Mouse (Mus musculus) cortical plate, adult 2 months (tissue): ENCODE measurements around the gene Rubcn.

Source experiments
- CTCF ChIP-seq: fragments of 200-500 bp; IDR thresholded peaks from 2 replicates; pipeline ENCODE4 v1.5.1; 2011; ENCODE audit warnings: mild to moderate bottlenecking, control low read depth, low read length; ENCODE audit not compliant: insufficient read depth; ENCODE audit errors: extremely low read depth
- POLR2A ChIP-seq: fragments of 200-500 bp; IDR thresholded peaks from 2 replicates; pipeline ENCODE4 v1.6.1; 2011; ENCODE audit warnings: mild to moderate bottlenecking, low read length, control low read depth; ENCODE audit not compliant: insufficient read depth; ENCODE audit errors: extremely low read depth

DNA sequence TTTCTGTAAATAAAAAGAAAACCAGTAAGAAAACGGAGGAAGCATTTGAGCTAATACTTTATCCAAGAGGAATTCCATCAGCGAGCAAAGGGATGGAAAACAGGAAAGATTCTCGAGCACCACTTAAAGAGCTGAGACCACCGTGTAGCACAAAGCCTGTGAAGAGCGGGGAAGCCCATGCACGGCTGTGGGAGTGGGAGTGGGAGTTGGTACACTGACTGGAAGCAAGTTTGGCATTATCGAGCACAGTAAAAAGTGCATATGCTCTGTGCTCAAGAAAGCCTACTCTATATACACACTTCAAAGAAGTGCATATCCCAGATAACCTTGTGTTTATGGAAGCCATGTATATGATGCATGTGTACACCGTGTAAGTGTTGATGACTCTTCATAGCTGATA, 49.5 kb upstream of the Rubcn start:
- TF ChIP-seq CTCF (no peak), POLR2A (no peak)
